Mouse (Mus musculus) embryonic facial prominence, embryonic 14.5 days (tissue): ENCODE results near the gene Scamp3. TPM values are rescaled to one million over a fixed set of nuclear protein-coding genes. Genes with fewer than 3 reads are reported as not detected.

Experiments used
- ATAC-seq: fragments of 200-750 bp; cut with Nextera tagmentation; 2 replicates; pipeline ENCODE4 v1.8.0; 2017; ENCODE audit warnings: low read depth, moderate number of reproducible peaks, moderate TSS enrichment
- DNase-seq: peaks from one replicate; pipeline ENCODE4 v3.0.0-alpha.2; 2015; ENCODE audit warnings: low spot score
- H3K27ac ChIP-seq: fragments of 300-500 bp; sonication (generic); replicated peaks from 2 replicates; pipeline ENCODE4 v1.5.1; 2014; ENCODE audit warnings: low read depth, mild to moderate bottlenecking, low read length, moderate library complexity
- H3K27me3 ChIP-seq: fragments of 300-500 bp; sonication (generic); replicated peaks from 2 replicates; pipeline ENCODE4 v1.6.1; 2014; ENCODE audit warnings: low read length; ENCODE audit not compliant: control insufficient read depth, insufficient read depth
- H3K36me3 ChIP-seq: fragments of 300-500 bp; sonication (generic); 2 replicates; pipeline ENCODE4 v1.6.1; 2014; ENCODE audit warnings: low read length, mixed read lengths; ENCODE audit not compliant: control insufficient read depth, insufficient read depth
- H3K4me1 ChIP-seq: fragments of 300-500 bp; sonication (generic); 2 replicates; pipeline ENCODE4 v1.6.1; 2014; ENCODE audit warnings: antibody characterized with exemption, low read length; ENCODE audit not compliant: control insufficient read depth, insufficient read depth
- H3K4me2 ChIP-seq: fragments of 300-500 bp; sonication (generic); 2 replicates; pipeline ENCODE4 v1.6.1; 2014; ENCODE audit warnings: low read depth, mild to moderate bottlenecking, low read length, moderate library complexity, mixed read lengths
- H3K4me3 ChIP-seq: fragments of 300-500 bp; sonication (generic); 2 replicates; pipeline ENCODE4 v1.5.1; 2014; ENCODE audit warnings: low read depth, mild to moderate bottlenecking, low read length
- H3K9ac ChIP-seq: fragments of 300-500 bp; sonication (generic); 2 replicates; pipeline ENCODE4 v1.6.1; 2014; ENCODE audit warnings: low read depth, mild to moderate bottlenecking, low read length, moderate library complexity, mixed read lengths
- H3K9me3 ChIP-seq: fragments of 300-500 bp; sonication (generic); 2 replicates; pipeline ENCODE4 v1.6.1; 2016; ENCODE audit warnings: low read length; ENCODE audit not compliant: control insufficient read depth
- WGBS: fragments of 180-500 bp; shearing (Covaris S2); extraction: QIAGEN DNeasy Blood & Tissue Kit; methylation state at CpG from one replicate; pipeline ENCODE4 v1.1.7; 2014; 5-methylcytosine and 5-hydroxymethylcytosine counted together
- polyA plus RNA-seq: library from polyadenylated mRNA; unstranded; fragments of >200 nt; fragmentation: Nextera tagmentation; extraction: Ambion mirVana; gene quantifications from 2 replicates; pipeline ENCODE4 v1.2.1, GENCODE M21; 2014

Gene Scamp3
- polyA plus RNA-seq, 1 experiment from 2014 or later = 93.4 TPM

DNA sequence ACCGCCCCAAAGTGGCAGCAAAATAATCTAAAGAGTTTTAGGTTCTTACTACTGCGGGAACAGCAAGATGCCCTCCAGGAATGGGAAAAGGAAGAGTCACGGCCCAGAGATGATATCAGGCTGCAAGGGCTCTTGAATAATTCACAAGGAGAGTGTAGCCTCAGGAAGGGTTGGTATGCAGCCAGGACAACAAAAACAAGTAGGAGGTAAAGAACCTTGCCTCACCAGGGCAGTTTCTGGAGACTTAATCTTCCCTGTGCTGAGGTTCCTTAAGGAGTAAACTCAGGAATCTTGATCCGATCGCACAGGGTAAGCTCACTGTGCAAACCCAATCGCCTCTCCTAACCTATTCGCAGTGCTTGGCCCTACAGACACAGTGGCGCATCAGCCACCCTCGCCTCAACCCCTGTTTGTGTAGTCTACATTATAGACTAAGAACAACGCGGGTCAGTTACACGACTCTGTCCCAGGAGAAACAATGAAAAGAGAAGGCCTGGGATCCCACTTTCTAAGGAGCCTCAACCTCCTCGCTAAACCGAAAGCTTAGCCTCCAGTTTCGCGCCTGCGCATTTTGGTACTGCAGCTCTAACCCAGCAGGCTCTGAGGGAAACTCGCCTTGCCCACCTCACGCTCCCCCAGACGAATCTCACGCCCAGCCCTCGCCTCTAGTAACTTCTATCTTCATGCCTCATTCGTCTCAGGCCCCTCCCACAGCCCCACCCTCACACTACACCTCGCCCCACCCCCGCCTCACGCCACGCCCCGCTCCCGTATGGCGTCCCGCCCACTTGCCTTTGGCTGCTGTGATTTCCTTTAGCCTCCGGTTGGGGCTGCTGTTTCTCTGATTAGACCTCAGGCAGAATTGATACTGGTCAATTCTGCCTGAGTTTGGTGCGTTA, 19.0 kb downstream of the Scamp3 start:
- ATAC-seq = peak; percentile 98
- peaks cover 10% of the 10 kb centered on the region for H3K4me1 ChIP-seq
- H3K27me3 ChIP-seq = no peaks in the 10 kb centered on the region
- H3K27ac ChIP-seq = peak overlapping the region; percentile 90
- H3K9ac ChIP-seq = peak overlapping the region; percentile 75
- peak overlapping the region; percentile 44 for H3K4me3 ChIP-seq
- peak; percentile 98 for DNase-seq
- peak overlapping the region; percentile 75 for H3K4me2 ChIP-seq
- no peaks in the 10 kb centered on the region for H3K9me3 ChIP-seq
- WGBS = 5% methylated on average over 33 of the region's 33 CpGs
- H3K36me3 ChIP-seq = no peaks in the 10 kb centered on the region

DNA sequence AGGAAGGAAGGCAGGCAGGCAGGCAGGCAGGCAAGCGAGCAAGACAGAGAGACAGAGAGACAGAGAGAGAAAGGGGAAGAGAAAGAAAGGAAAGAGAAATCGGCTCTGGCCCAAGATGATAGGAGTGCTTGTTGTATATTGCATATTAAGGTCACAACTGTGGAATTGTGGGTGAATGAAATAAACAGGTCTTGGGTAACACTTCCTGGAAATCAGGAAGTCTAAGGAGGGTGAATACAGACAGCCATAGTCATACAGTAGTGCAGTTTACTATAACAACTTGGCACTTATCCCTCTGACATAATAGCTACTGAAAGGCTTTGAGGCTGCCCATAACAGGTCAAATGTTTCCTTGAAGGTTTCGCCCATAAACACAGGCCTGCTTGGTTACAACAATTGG, 22.6 kb downstream of the Scamp3 start:
- no peak overlapping the region for H3K4me3 ChIP-seq
- no peaks in the 10 kb centered on the region for H3K36me3 ChIP-seq
- ATAC-seq = no peak
- H3K4me1 ChIP-seq = peaks cover 15% of the 10 kb centered on the region
- WGBS = 81% methylated on average over 3 of the region's 3 CpGs
- H3K4me2 ChIP-seq = no peak overlapping the region
- H3K9ac ChIP-seq = no peak overlapping the region
- no peaks in the 10 kb centered on the region for H3K9me3 ChIP-seq
- DNase-seq = no peak
- no peak overlapping the region for H3K27ac ChIP-seq
- no peaks in the 10 kb centered on the region for H3K27me3 ChIP-seq

DNA sequence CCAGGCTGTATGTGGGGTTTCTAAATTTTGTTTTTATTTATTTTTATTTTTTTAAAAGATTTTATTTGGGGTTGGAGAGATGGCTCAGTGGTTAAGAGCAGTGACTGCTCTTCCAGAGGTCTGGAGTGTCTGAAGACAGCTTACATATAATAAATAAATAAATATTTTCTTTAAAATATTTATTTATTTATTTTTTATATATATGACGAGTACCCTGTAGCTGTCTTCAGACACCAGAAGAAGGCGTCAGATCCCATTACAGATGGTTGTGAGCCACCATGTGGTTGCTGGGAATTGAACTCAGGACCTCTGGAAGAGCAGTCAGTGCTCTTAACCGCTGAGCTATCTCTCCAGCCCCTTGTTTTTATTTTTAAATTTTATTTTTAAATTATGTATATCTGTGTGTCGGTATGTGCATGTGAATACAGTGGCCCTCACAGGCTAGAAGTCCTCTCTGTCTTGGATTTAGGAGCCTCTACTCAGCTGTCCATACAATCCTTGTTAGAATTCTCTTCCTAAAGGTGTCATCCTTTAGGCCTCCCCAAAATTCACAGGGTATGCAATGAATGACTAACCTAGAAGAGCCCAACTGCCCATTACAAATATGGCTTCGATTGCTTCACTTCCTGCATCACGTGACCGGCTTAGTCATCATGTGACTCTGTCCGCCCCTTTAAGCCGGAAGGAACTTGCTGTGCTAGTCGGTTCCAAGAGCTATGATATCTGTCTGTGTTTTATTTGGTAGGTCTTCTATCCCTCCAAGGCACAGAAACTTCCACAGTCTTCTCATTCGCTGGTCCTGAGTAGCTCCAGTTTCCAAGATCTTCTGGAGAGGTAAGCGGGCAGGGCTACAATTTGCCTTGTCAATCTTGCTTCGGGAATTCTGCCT, 25.2 kb downstream of the Scamp3 start, which contains the start of gene Gba:
Gba (plus strand) TSS at position 676 of the 889 bp plus-strand sequence.
- peak; percentile 96 for DNase-seq

DNA sequence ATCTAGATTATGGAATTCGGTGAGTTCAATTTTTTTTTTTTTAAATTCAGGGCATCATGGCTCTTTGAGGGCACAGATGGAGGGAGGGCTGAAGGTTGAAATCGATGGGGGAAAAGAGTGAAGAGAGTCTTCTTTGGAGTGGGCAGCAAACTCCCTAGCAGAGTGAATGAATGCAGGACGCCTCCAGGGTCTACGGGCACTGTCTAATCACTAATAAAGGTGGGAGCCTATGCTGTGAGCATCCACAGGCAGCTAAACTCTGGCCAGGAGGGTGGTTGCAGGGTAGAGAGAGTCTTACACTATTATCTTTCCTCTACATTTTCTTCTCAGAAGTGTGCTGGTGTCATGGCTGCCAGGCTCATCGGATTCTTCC, 25.9 kb downstream of the Scamp3 start:
- no peak overlapping the region for H3K27ac ChIP-seq
- H3K36me3 ChIP-seq = peaks cover 31% of the 10 kb centered on the region
- ATAC-seq (no peak; the same call in 1 of the 2 replicates), DNase-seq (no peak)
- peak overlapping the region; percentile 66 for H3K9ac ChIP-seq
- H3K9me3 ChIP-seq = no peaks in the 10 kb centered on the region
- peak overlapping the region; percentile 57 for H3K4me3 ChIP-seq
- H3K27me3 ChIP-seq = no peaks in the 10 kb centered on the region
- peak overlapping the region; percentile 71 for H3K4me2 ChIP-seq
- peaks cover 5% of the 10 kb centered on the region for H3K4me1 ChIP-seq
- 25% methylated on average over 5 of the region's 5 CpGs for WGBS

More for the DNA sequence above, 25.2 kb downstream of the Scamp3 start, which contains the start of gene Gba:
- peaks cover 5% of the 10 kb centered on the region for H3K4me1 ChIP-seq
- peak; percentile 91 for ATAC-seq
- H3K9me3 ChIP-seq = no peaks in the 10 kb centered on the region
- peak within 1 kb of the TSS; percentile 57 for H3K4me3 ChIP-seq
- no peak within 1 kb of the TSS for H3K27ac ChIP-seq
- peak within 1 kb of the TSS; percentile 71 for H3K4me2 ChIP-seq
- no peaks in the 10 kb centered on the region for H3K27me3 ChIP-seq
- peak within 1 kb of the TSS; percentile 66 for H3K9ac ChIP-seq
- 25% methylated on average over 13 of the region's 13 CpGs for WGBS
- H3K36me3 ChIP-seq = peaks cover 24% of the 10 kb centered on the region

DNA sequence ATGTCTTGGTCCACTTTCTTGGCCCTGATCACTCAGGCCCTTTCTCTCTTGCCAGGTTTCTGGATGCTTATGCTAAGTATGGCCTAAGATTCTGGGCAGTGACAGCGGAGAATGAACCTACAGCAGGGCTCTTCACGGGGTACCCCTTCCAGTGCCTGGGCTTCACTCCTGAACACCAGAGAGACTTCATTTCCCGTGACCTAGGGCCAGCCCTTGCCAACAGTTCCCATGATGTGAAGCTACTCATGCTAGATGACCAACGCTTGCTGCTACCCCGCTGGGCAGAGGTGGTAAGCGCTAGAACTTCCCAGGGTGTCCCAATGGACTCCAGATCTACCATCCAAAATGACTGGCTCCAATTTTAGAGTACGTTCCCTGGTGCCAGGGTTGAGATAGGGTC, 28.8 kb downstream of the Scamp3 start:
- ATAC-seq (no peak), DNase-seq (no peak)
- no peak overlapping the region for H3K4me3 ChIP-seq
- no peaks in the 10 kb centered on the region for H3K27me3 ChIP-seq
- H3K36me3 ChIP-seq = peaks cover 60% of the 10 kb centered on the region
- H3K27ac ChIP-seq = no peak overlapping the region
- no peaks in the 10 kb centered on the region for H3K9me3 ChIP-seq
- H3K4me2 ChIP-seq = no peak overlapping the region
- H3K9ac ChIP-seq = no peak overlapping the region
- peaks cover 5% of the 10 kb centered on the region for H3K4me1 ChIP-seq
- 92% methylated on average over 7 of the region's 7 CpGs for WGBS

DNA sequence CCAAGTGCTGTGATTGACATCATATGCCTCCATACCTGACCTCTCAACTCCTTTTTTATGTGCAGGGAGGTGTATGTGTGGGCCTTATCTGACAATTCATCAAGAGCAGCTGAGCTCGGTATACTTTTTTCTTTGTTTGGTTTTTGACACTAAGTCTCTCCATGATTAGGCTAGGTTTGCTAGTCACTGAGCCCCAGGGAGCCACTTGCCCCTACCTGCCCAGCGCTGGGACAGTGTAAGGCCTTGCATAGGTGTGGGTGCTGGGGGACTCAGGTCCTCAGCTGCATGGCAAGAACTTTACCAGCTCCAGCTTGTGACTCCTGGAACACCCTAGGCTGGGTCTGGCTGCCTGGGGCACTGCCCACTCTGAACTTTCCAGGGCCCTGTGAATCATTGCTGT, 29.4 kb downstream of the Scamp3 start:
- H3K9me3 ChIP-seq = no peaks in the 10 kb centered on the region
- H3K27ac ChIP-seq = no peak overlapping the region
- 82% methylated on average over 2 of the region's 2 CpGs for WGBS
- DNase-seq (no peak), ATAC-seq (no peak)
- H3K27me3 ChIP-seq = no peaks in the 10 kb centered on the region
- H3K36me3 ChIP-seq = peaks cover 60% of the 10 kb centered on the region
- H3K4me1 ChIP-seq = peaks cover 5% of the 10 kb centered on the region
- no peak overlapping the region for H3K4me2 ChIP-seq
- no peak overlapping the region for H3K4me3 ChIP-seq
- H3K9ac ChIP-seq = no peak overlapping the region

DNA sequence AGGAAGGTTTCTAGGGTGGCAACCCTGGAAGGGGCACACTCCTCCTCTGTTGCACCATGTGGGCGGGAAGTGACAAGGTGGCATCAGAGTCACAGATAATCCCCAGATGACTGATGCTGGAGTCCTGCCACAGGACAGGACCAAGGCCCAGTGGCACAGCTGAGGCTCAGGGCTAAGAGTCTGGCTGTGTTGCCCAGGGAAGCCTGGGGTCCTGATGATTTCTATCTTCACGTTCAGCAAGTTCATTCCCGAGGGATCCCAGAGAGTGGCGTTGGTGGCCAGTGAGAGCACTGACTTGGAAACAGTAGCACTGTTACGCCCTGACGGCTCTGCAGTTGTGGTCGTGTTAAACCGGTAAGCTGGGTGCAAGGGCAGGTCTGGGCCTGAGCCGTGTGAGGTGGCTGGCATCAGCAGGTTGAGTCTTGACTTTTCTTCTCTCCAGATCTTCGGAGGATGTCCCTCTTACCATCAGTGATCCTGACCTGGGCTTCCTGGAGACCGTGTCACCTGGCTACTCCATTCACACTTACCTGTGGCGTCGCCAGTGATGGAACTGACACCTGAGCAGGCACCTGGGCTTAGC, 30.9 kb downstream of the Scamp3 start:
- Histone ChIP-seq H3K4me1 (peaks cover 12% of the 10 kb centered on the region), H3K36me3 (peaks cover 60% of the 10 kb centered on the region), H3K27ac (no peak overlapping the region), H3K9ac (no peak overlapping the region), H3K27me3 (no peaks in the 10 kb centered on the region), H3K4me3 (no peak overlapping the region), H3K9me3 (no peaks in the 10 kb centered on the region), H3K4me2 (no peak overlapping the region)
- 91% methylated on average over 13 of the region's 13 CpGs for WGBS
- ATAC-seq = no peak
- no peak for DNase-seq

DNA sequence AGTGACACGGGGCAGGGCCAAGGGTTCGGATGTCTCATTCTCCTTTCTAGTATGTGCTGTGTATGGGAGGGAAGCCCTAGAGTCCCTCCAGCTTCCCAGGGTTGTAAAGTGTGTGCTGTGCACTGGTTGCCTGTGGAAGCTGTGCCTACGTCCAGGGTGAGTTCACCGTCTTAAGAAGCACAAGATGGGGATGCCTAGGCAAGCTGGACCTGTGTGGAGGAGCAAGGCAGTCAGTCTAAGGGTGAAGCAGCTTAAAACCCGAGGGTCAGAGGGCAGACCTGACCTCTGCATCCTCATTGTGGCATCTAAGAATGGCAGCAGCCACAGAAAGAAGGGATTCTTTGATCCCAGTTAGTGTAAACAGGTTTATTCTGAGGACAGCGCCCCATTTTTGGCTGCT, 31.5 kb downstream of the Scamp3 start:
- H3K4me1 ChIP-seq = peaks cover 10% of the 10 kb centered on the region; the same call in 1 of the 2 replicates
- no peaks in the 10 kb centered on the region for H3K9me3 ChIP-seq
- peaks cover 60% of the 10 kb centered on the region for H3K36me3 ChIP-seq
- H3K4me2 ChIP-seq = no peak overlapping the region
- H3K27ac ChIP-seq = no peak overlapping the region
- H3K27me3 ChIP-seq = no peaks in the 10 kb centered on the region
- no peak overlapping the region for H3K9ac ChIP-seq
- H3K4me3 ChIP-seq = no peak overlapping the region
- 84% methylated on average over 6 of the region's 6 CpGs for WGBS
- ATAC-seq (no peak), DNase-seq (no peak)
